Mouse (Mus musculus): ENCODE results near the gene Pde9a.
A peak's percentile ranks its signal among the peaks of the same experiment; 100 is the strongest.

The Pde9a gene

GRCm38 (mm10) chr17:31389432-31390050 is 3.5 kb downstream of the Pde9a start:
- no peak for DNase-seq

- no peak for DNase-seq
These were observed 5.5 kb downstream of the Pde9a start for GRCm38 (mm10) chr17:31391462-31391861.

- DNase-seq: no peak
These were observed 6.0 kb downstream of the Pde9a start for GRCm38 (mm10) chr17:31392041-31392440.

GRCm38 (mm10) chr17:31393811-31394210 is 7.8 kb downstream of the Pde9a start:
- DNase-seq: peak in 1 of 2 experiments; percentile 30

GRCm38 (mm10) chr17:31400294-31400693 is 14.3 kb downstream of the Pde9a start:
- DNase-seq: no peak

GRCm38 (mm10) chr17:31401160-31401559 is 15.2 kb downstream of the Pde9a start:
- no peak for DNase-seq

- DNase-seq: no peak
These were observed 16.7 kb downstream of the Pde9a start for GRCm38 (mm10) chr17:31402713-31403112.

GRCm38 (mm10) chr17:31405694-31406227 is 19.8 kb downstream of the Pde9a start:
- no peak for DNase-seq

GRCm38 (mm10) chr17:31409741-31410350 is 23.8 kb downstream of the Pde9a start:
- no peak for DNase-seq

GRCm38 (mm10) chr17:31415258-31415657 is 29.2 kb downstream of the Pde9a start:
- DNase-seq: no peak

- DNase-seq: peak; percentile 79 to 84
These were observed 33.0 kb downstream of the Pde9a start for GRCm38 (mm10) chr17:31418804-31419597.

GRCm38 (mm10) chr17:31419598-31419950 is 33.6 kb downstream of the Pde9a start:
- DNase-seq: peak in 1 of 2 experiments; percentile 33

- DNase-seq: no peak
These were observed 34.0 kb downstream of the Pde9a start for GRCm38 (mm10) chr17:31419995-31420394.

- no peak for DNase-seq
These were observed 34.6 kb downstream of the Pde9a start for GRCm38 (mm10) chr17:31420658-31421057.

- DNase-seq: no peak
These were observed 36.4 kb downstream of the Pde9a start for GRCm38 (mm10) chr17:31422381-31422780.

GRCm38 (mm10) chr17:31423020-31423419 is 37.0 kb downstream of the Pde9a start:
- no peak for DNase-seq

GRCm38 (mm10) chr17:31424358-31424757 is 38.3 kb downstream of the Pde9a start:
- DNase-seq: no peak

GRCm38 (mm10) chr17:31424798-31425197 is 38.8 kb downstream of the Pde9a start:
- no peak for DNase-seq

- no peak for DNase-seq
These were observed 40.1 kb downstream of the Pde9a start for GRCm38 (mm10) chr17:31425827-31426698.

- no peak for DNase-seq
These were observed 43.4 kb downstream of the Pde9a start for GRCm38 (mm10) chr17:31429402-31429801.

GRCm38 (mm10) chr17:31432878-31433281 is 46.9 kb downstream of the Pde9a start:
- DNase-seq: no peak

GRCm38 (mm10) chr17:31433401-31433928 is 47.5 kb downstream of the Pde9a start:
- no peak for DNase-seq

Measured in cerebellum, postnatal 36 days (tissue).